8 mouse cellular contexts compared by ENCODE assay signal in genomic region chr4:119195582-119196320, GRCm38 (mm10). TPM values are rescaled to one million over a fixed set of nuclear protein-coding genes. Genes with fewer than 3 reads are reported as not detected.
DNase-seq lines count a peak whose midpoint lies in the region; ATAC-seq lines count a peak whose summit lies in the region.

No protein-coding gene starts in this region.

- ATAC-seq in heart, embryonic 13.5 days (ENCODE audit: extremely low read depth, insufficient number of reproducible peaks, low FRiP score, low TSS enrichment): no peak
- 0 out of 2 replicates have a peak, but pooled peaks have one; percentile 9 for ATAC-seq in forebrain, embryonic 16.5 days
- ATAC-seq in liver, embryonic 15.5 days (ENCODE audit: insufficient read depth): peak; percentile 53

- H3K27me3 ChIP-seq in heart, embryonic 13.5 days (replicated peaks): no peaks in the 10 kb centered on the region
- no peaks in the 10 kb centered on the region for H3K27me3 ChIP-seq in forebrain, embryonic 16.5 days (replicated peaks; ENCODE audit: control insufficient read depth, insufficient read depth, low read length)
- H3K27me3 ChIP-seq in liver, embryonic 15.5 days: no peaks in the 10 kb centered on the region

- no peak for DNase-seq in heart, adult 9 months (ENCODE audit: low spot score in 2 of 2)
- peak; percentile 35 for DNase-seq in Muller cell, postnatal 12 days (ENCODE audit: inconsistent ontology term)
- DNase-seq in right cerebral cortex, adult 2 months (ENCODE audit: low spot score in 2 of 2): no peak
- DNase-seq in thymus, adult 18-20 months: no peak
- no peak for DNase-seq in B cell, adult 2 months

- peaks cover 32% of the 10 kb centered on the region for H3K4me1 ChIP-seq in heart, embryonic 13.5 days
- peaks cover 20% of the 10 kb centered on the region for H3K4me1 ChIP-seq in forebrain, embryonic 16.5 days (replicated peaks; ENCODE audit: control insufficient read depth, insufficient read depth, low read length)
- peaks cover 77% of the 10 kb centered on the region for H3K4me1 ChIP-seq in liver, embryonic 15.5 days (replicated peaks)

- H3K4me3 ChIP-seq in heart, embryonic 13.5 days: peak overlapping the region; percentile 81
- H3K4me3 ChIP-seq in forebrain, embryonic 16.5 days (replicated peaks; ENCODE audit: low read length): peak overlapping the region; percentile 87
- peak overlapping the region; percentile 97 for H3K4me3 ChIP-seq in liver, embryonic 15.5 days (replicated peaks)

- peak overlapping the region; percentile 73 for H3K27ac ChIP-seq in heart, embryonic 13.5 days (replicated peaks)
- peak overlapping the region; percentile 69 for H3K27ac ChIP-seq in forebrain, embryonic 16.5 days (ENCODE audit: low read length)
- H3K27ac ChIP-seq in liver, embryonic 15.5 days (replicated peaks): peak overlapping the region; percentile 87

- no peaks in the 10 kb centered on the region for H3K9me3 ChIP-seq in heart, embryonic 13.5 days
- H3K9me3 ChIP-seq in forebrain, embryonic 16.5 days (ENCODE audit: control insufficient read depth, low read length): no peaks in the 10 kb centered on the region
- H3K9me3 ChIP-seq in liver, embryonic 15.5 days (replicated peaks): no peaks in the 10 kb centered on the region

- H3K4me2 ChIP-seq in heart, embryonic 13.5 days: peak overlapping the region; percentile 71
- H3K4me2 ChIP-seq in forebrain, embryonic 16.5 days (ENCODE audit: low read length): peak overlapping the region; percentile 59
- peak overlapping the region; percentile 81 for H3K4me2 ChIP-seq in liver, embryonic 15.5 days

- H3K36me3 ChIP-seq in heart, embryonic 13.5 days: peaks cover 30% of the 10 kb centered on the region
- H3K36me3 ChIP-seq in forebrain, embryonic 16.5 days (ENCODE audit: control insufficient read depth, insufficient read depth): no peaks in the 10 kb centered on the region
- peaks cover 17% of the 10 kb centered on the region for H3K36me3 ChIP-seq in liver, embryonic 15.5 days (replicated peaks)

- 13% methylated on average over 18 of the region's 18 CpGs for WGBS in heart, embryonic 13.5 days
- 7% methylated on average over 18 of the region's 18 CpGs for WGBS in forebrain, embryonic 16.5 days
- 17% methylated on average over 18 of the region's 18 CpGs for WGBS in liver, embryonic 15.5 days (ENCODE audit: insufficient replicate concordance)

- peak overlapping the region; percentile 92 for H3K9ac ChIP-seq in heart, embryonic 13.5 days
- H3K9ac ChIP-seq in forebrain, embryonic 16.5 days (replicated peaks; ENCODE audit: low read depth, low read length): peak overlapping the region; percentile 83
- H3K9ac ChIP-seq in liver, embryonic 15.5 days: peak overlapping the region; percentile 97

RNA-seq across cellular contexts. Expression of gene Svbp, which starts 0.6 kb away (rescaled TPM):
- 124 and 135 TPM in 2 replicates for polyA plus RNA-seq in heart, embryonic 13.5 days (2015; fragmentation: Nextera tagmentation; extraction: Ambion mirVana)
- 235 and 249 TPM in 2 replicates for polyA plus RNA-seq in forebrain, embryonic 16.5 days (2015; fragmentation: Nextera tagmentation; extraction: Ambion mirVana)
- polyA plus RNA-seq in liver, embryonic 15.5 days (2015; fragmentation: Nextera tagmentation; extraction: Ambion mirVana): 82.6 and 91.9 TPM in 2 replicates

RNA-seq across cellular contexts. Expression of gene Ermap, which starts 5.9 kb away (rescaled TPM):
- 11.5 and 16.0 TPM in 2 replicates for polyA plus RNA-seq in heart, embryonic 13.5 days (2015; fragmentation: Nextera tagmentation; extraction: Ambion mirVana)
- 0.16 and 0.54 TPM in 2 replicates for polyA plus RNA-seq in forebrain, embryonic 16.5 days (2015; fragmentation: Nextera tagmentation; extraction: Ambion mirVana)
- polyA plus RNA-seq in liver, embryonic 15.5 days (2015; fragmentation: Nextera tagmentation; extraction: Ambion mirVana): 386 and 428 TPM in 2 replicates

RNA-seq across cellular contexts. Expression of gene Zfp691, which starts 21.8 kb away (rescaled TPM):
- 8.5 and 9.5 TPM in 2 replicates for polyA plus RNA-seq in heart, embryonic 13.5 days (2015; fragmentation: Nextera tagmentation; extraction: Ambion mirVana)
- 3.7 and 6.1 TPM in 2 replicates for polyA plus RNA-seq in forebrain, embryonic 16.5 days (2015; fragmentation: Nextera tagmentation; extraction: Ambion mirVana)
- 2.2 and 2.5 TPM in 2 replicates for polyA plus RNA-seq in liver, embryonic 15.5 days (2015; fragmentation: Nextera tagmentation; extraction: Ambion mirVana)

RNA-seq across cellular contexts. Expression of gene Tmem269, which starts 22.3 kb away (rescaled TPM):
- not detected in 2 replicates for polyA plus RNA-seq in heart, embryonic 13.5 days (2015; fragmentation: Nextera tagmentation; extraction: Ambion mirVana)
- polyA plus RNA-seq in forebrain, embryonic 16.5 days (2015; fragmentation: Nextera tagmentation; extraction: Ambion mirVana): 0.39 and 0.49 TPM in 2 replicates
- polyA plus RNA-seq in liver, embryonic 15.5 days (2015; fragmentation: Nextera tagmentation; extraction: Ambion mirVana): not detected in 2 replicates

RNA-seq across cellular contexts. Expression of gene AU022252, which starts 36.8 kb away (rescaled TPM):
- 26.4 and 27.3 TPM in 2 replicates for polyA plus RNA-seq in heart, embryonic 13.5 days (2015; fragmentation: Nextera tagmentation; extraction: Ambion mirVana)
- polyA plus RNA-seq in forebrain, embryonic 16.5 days (2015; fragmentation: Nextera tagmentation; extraction: Ambion mirVana): 27.9 and 30.1 TPM in 2 replicates
- 11.4 and 11.5 TPM in 2 replicates for polyA plus RNA-seq in liver, embryonic 15.5 days (2015; fragmentation: Nextera tagmentation; extraction: Ambion mirVana)

Comparison
In these comparisons a context has a peak if more than half of its experiments do, and no peak if none do; other contexts are left out.
1. RNA of gene Ermap, which starts 5.9 kb away (polyA plus RNA-seq): 386 to 428 TPM in liver, embryonic 15.5 days; 11.5 to 16.0 TPM in heart, embryonic 13.5 days and 0.16 to 0.54 TPM in forebrain, embryonic 16.5 days; every median in the first group is over 10 times any median in the second.
2. Peak in every context shown above with its lines, with median percentiles within 50 percentile points of each other: H3K27ac ChIP-seq, H3K4me2 ChIP-seq, H3K4me3 ChIP-seq and H3K9ac ChIP-seq.